Mouse (Mus musculus): ENCODE measurements around the gene Glis2.

The Glis2 gene

DNA sequence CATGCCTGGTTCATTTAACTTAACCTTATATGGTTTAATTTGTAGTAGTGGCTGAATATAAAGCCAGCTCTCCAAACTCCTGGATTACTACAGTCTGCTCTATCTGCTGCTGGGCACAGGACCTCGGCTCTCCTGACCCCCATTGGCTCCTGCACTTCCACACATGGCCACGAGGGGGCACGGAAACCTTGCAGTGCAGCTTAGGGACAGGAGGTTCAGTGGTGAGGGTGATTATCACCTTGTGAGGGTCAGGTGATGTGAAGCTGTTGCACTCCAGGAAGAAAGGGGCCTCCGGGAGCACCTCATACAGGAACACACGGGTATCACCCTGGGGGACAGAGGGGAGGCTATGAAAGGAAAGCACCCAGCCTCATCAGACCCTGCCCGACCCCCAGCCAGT is 35.4 kb downstream of the Glis2 start:
- no peaks in the 10 kb centered on the region for H3K27me3 ChIP-seq (ENCODE audit: insufficient read depth, low read length)
- H3K9me3 ChIP-seq (ENCODE audit: low read length), result no peaks in the 10 kb centered on the region
- no peak overlapping the region for H3K4me3 ChIP-seq (replicated peaks; ENCODE audit: low read length)
- peaks cover 83% of the 10 kb centered on the region for H3K4me1 ChIP-seq (replicated peaks; ENCODE audit: low read depth, low read length)
- TF ChIP-seq NANOG (IDR thresholded peaks at IDR 0.05; ENCODE audit: borderline replicate concordance, low read length), result no peak
- TF ChIP-seq CTCF (conservative IDR thresholded peaks at IDR 0.05; ENCODE audit: low read length), result peak; percentile 99
- H3K36me3 ChIP-seq (ENCODE audit: insufficient read depth, low read length), result peaks cover 74% of the 10 kb centered on the region

DNA sequence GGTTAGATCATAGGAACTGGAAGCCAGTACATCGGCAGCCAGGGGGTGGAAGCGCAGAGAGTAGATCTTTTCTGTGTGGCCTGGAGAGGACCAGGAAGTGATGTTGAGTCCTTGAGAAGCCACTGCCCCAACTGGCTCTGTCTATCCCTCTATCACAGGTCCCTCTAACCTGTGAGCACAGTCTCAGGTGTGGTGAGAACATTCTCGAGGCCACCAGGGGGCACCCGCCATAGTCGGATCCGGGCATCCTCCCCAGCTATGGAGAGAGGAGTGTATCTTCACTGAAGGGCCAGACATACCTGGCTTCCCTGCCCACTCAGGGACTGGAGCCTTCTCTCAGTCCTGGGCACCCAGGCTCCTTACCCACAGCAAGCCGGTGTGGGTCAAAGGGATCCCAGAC is 37.5 kb downstream of the Glis2 start:
- Histone ChIP-seq H3K27me3 (ENCODE audit: insufficient read depth, low read length) (no peaks in the 10 kb centered on the region), H3K36me3 (ENCODE audit: insufficient read depth, low read length) (peaks cover 76% of the 10 kb centered on the region), H3K4me3 (replicated peaks; ENCODE audit: low read length) (no peak overlapping the region), H3K4me1 (replicated peaks; ENCODE audit: low read depth, low read length) (peaks cover 82% of the 10 kb centered on the region), H3K9me3 (ENCODE audit: low read length) (no peaks in the 10 kb centered on the region)
- TF ChIP-seq NANOG (IDR thresholded peaks at IDR 0.05; ENCODE audit: borderline replicate concordance, low read length) (no peak), CTCF (conservative IDR thresholded peaks at IDR 0.05; ENCODE audit: low read length) (peak; percentile 47), POU5F1 (IDR thresholded peaks at IDR 0.05; ENCODE audit: borderline replicate concordance, low read length) (no peak)

DNA sequence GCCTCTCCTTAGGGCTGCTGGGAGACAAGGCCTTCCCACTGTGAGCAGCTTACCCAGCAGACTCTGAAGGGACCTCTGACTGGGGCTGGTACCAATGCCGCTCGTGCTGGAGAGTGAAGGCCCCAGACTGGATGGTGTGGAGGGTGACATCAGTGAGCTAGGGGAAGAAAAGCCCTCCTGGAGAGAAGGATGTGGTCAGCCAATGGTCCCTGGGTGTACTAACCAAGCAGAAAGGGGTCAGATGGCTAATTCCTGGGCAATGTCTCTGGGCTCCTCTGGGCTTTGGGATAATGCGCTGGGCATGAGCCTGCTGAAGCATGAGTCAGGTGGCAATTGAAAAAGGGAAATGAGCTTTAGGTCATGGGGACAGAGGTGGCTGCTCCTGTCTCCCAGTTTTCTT is 39.1 kb downstream of the Glis2 start:
- peaks cover 65% of the 10 kb centered on the region for H3K36me3 ChIP-seq (ENCODE audit: insufficient read depth, low read length)
- H3K4me3 ChIP-seq (replicated peaks; ENCODE audit: low read length), result no peak overlapping the region
- TF ChIP-seq NANOG (IDR thresholded peaks at IDR 0.05; ENCODE audit: borderline replicate concordance, low read length), result no peak
- TF ChIP-seq CTCF (conservative IDR thresholded peaks at IDR 0.05; ENCODE audit: low read length), result no peak
- no peak for TF ChIP-seq POU5F1 (IDR thresholded peaks at IDR 0.05; ENCODE audit: borderline replicate concordance, low read length)
- no peaks in the 10 kb centered on the region for H3K9me3 ChIP-seq (ENCODE audit: low read length)
- no peaks in the 10 kb centered on the region for H3K27me3 ChIP-seq (ENCODE audit: insufficient read depth, low read length)
- H3K4me1 ChIP-seq (replicated peaks; ENCODE audit: low read depth, low read length), result peaks cover 66% of the 10 kb centered on the region

GRCm38 (mm10) chr16:4634681-4635080 is 40.2 kb downstream of the Glis2 start:
- H3K9me3 ChIP-seq (ENCODE audit: low read length), result no peaks in the 10 kb centered on the region

DNA sequence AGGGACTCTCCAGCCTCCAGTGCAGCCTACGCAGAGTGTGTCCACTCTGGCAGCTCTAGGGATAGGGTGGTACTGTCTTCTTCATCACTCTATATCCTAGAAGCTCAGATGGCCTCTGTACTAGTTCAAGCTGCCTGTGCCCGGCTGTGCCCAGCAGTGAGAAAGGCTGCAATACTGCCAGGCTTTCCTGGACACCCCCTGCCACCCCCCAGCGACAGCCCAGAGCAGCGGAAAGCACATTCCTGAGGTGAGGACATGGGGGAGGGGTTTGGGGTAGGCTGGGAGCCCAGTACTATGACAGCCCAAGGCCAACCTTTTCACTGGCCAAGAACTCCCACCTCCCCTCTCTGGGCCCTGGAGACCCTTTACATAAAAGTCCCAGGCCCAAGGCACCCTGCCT is 41.2 kb downstream of the Glis2 start:
- H3K9me3 ChIP-seq (ENCODE audit: low read length), result no peaks in the 10 kb centered on the region
- no peak overlapping the region for H3K4me3 ChIP-seq (replicated peaks; ENCODE audit: low read length)
- peaks cover 59% of the 10 kb centered on the region for H3K4me1 ChIP-seq (replicated peaks; ENCODE audit: low read depth, low read length)
- TF ChIP-seq CTCF (conservative IDR thresholded peaks at IDR 0.05; ENCODE audit: low read length) (no peak), POU5F1 (IDR thresholded peaks at IDR 0.05; ENCODE audit: borderline replicate concordance, low read length) (no peak), NANOG (IDR thresholded peaks at IDR 0.05; ENCODE audit: borderline replicate concordance, low read length) (no peak)
- peaks cover 45% of the 10 kb centered on the region for H3K36me3 ChIP-seq (ENCODE audit: insufficient read depth, low read length)
- H3K27me3 ChIP-seq (ENCODE audit: insufficient read depth, low read length), result peaks cover 2% of the 10 kb centered on the region

More at GRCm38 (mm10) chr16:4634681-4635080, 40.2 kb downstream of the Glis2 start:
- Histone ChIP-seq H3K27me3 (ENCODE audit: insufficient read depth, low read length) (no peaks in the 10 kb centered on the region), H3K36me3 (ENCODE audit: insufficient read depth, low read length) (peaks cover 55% of the 10 kb centered on the region), H3K4me3 (replicated peaks; ENCODE audit: low read length) (no peak overlapping the region), H3K4me1 (replicated peaks; ENCODE audit: low read depth, low read length) (peaks cover 63% of the 10 kb centered on the region)
- no peak for TF ChIP-seq NANOG (IDR thresholded peaks at IDR 0.05; ENCODE audit: borderline replicate concordance, low read length)
- TF ChIP-seq POU5F1 (IDR thresholded peaks at IDR 0.05; ENCODE audit: borderline replicate concordance, low read length), result no peak
- no peak for TF ChIP-seq CTCF (conservative IDR thresholded peaks at IDR 0.05; ENCODE audit: low read length)

- Histone ChIP-seq H3K4me3 (replicated peaks; ENCODE audit: low read length) (no peak overlapping the region), H3K27me3 (ENCODE audit: insufficient read depth, low read length) (peaks cover 8% of the 10 kb centered on the region), H3K9me3 (ENCODE audit: low read length) (no peaks in the 10 kb centered on the region), H3K36me3 (ENCODE audit: insufficient read depth, low read length) (peaks cover 29% of the 10 kb centered on the region), H3K4me1 (replicated peaks; ENCODE audit: low read depth, low read length) (peaks cover 69% of the 10 kb centered on the region)
- TF ChIP-seq POU5F1 (IDR thresholded peaks at IDR 0.05; ENCODE audit: borderline replicate concordance, low read length), result no peak
- TF ChIP-seq CTCF (conservative IDR thresholded peaks at IDR 0.05; ENCODE audit: low read length), result no peak
- TF ChIP-seq NANOG (IDR thresholded peaks at IDR 0.05; ENCODE audit: borderline replicate concordance, low read length), result no peak
Measured at GRCm38 (mm10) chr16:4638891-4639390, 44.4 kb downstream of the Glis2 start.

GRCm38 (mm10) chr16:4639831-4640237 is 45.3 kb downstream of the Glis2 start, which contains the start of the genes Vasn and Dnaja3:
Gene Vasn (plus strand): TSS chr16:4639941.
Gene Dnaja3 (plus strand): TSS chr16:4639989.
- Histone ChIP-seq H3K9me3 (ENCODE audit: low read length) (no peaks in the 10 kb centered on the region), H3K27me3 (ENCODE audit: insufficient read depth, low read length) (peaks cover 8% of the 10 kb centered on the region), H3K4me1 (replicated peaks; ENCODE audit: low read depth, low read length) (peaks cover 64% of the 10 kb centered on the region), H3K36me3 (ENCODE audit: insufficient read depth, low read length) (peaks cover 26% of the 10 kb centered on the region), H3K4me3 (replicated peaks; ENCODE audit: low read length) (peak within 1 kb of the TSS; percentile 85)
- TF ChIP-seq CTCF (conservative IDR thresholded peaks at IDR 0.05; ENCODE audit: low read length), result no peak
- no peak for TF ChIP-seq NANOG (IDR thresholded peaks at IDR 0.05; ENCODE audit: borderline replicate concordance, low read length)
- no peak for TF ChIP-seq POU5F1 (IDR thresholded peaks at IDR 0.05; ENCODE audit: borderline replicate concordance, low read length)

- peaks cover 8% of the 10 kb centered on the region for H3K27me3 ChIP-seq (ENCODE audit: insufficient read depth, low read length)
- H3K9me3 ChIP-seq (ENCODE audit: low read length), result no peaks in the 10 kb centered on the region
- no peak for TF ChIP-seq POU5F1 (IDR thresholded peaks at IDR 0.05; ENCODE audit: borderline replicate concordance, low read length)
- peaks cover 58% of the 10 kb centered on the region for H3K4me1 ChIP-seq (replicated peaks; ENCODE audit: low read depth, low read length)
- peak overlapping the region; percentile 85 for H3K4me3 ChIP-seq (replicated peaks; ENCODE audit: low read length)
- H3K36me3 ChIP-seq (ENCODE audit: insufficient read depth, low read length), result peaks cover 23% of the 10 kb centered on the region
Measured at GRCm38 (mm10) chr16:4640267-4641005, 45.9 kb downstream of the Glis2 start.
